Mouse (Mus musculus): ENCODE data around the gene Htra1. TPM values are rescaled to one million over a fixed set of nuclear protein-coding genes. Genes with fewer than 3 reads are reported as not detected.

Htra1 gene
- polyA plus RNA-seq, 1 experiment, result 0.75 TPM

DNA sequence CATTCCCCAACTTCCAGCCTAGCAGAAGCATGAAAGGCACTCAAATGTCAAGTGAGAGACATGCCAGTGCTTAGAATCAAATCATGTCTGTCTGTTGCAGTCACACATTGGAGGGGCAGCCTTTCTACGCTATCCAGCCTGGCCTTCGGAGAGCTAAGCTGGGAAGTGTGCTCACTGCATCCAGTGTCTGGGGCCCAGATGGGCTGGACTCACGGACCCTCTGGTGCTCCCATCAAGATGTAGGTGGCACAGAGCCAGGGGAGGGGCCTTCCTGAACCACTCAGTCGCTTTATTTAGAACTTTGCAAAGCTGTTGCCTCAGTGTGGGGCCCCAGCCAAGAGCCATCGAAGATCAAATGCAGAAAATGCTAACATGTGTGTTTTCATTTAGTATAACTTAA is 52.2 kb downstream of the Htra1 start:
- Histone ChIP-seq H3K36me3 (replicated peaks; ENCODE audit: low read length) (no peaks in the 10 kb centered on the region), H3K9me3 (peaks cover 20% of the 10 kb centered on the region), H3K4me3 (replicated peaks) (no peak overlapping the region), H3K4me1 (no peaks in the 10 kb centered on the region), H3K27me3 (replicated peaks) (peaks cover 8% of the 10 kb centered on the region)
- no peak for TF ChIP-seq GATA1 (IDR thresholded peaks at IDR 0.05; ENCODE audit: borderline replicate concordance, low read length)

DNA sequence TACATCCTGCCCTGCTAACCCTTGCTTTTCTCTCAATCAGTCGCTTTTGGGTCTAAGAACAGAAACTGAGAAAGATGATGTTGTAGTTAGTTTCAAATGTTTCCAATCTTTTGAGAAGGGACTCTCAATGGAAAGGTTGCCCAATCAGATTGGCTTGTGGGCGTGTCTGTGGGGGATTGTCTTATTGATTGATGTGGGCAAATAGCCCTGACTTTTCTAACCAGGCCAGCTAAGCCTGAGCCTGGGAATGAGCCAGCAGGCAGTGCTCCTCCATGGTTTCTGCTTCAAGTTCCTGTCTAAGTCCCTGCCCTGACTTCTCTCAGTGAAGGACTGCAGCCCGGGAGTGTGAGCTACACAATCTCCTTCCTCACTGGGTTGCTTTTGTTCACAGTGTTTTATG is 53.5 kb downstream of the Htra1 start:
- no peak for TF ChIP-seq GATA1 (IDR thresholded peaks at IDR 0.05; ENCODE audit: borderline replicate concordance, low read length)
- TF ChIP-seq FLI1 (IDR thresholded peaks at IDR 0.05; ENCODE audit: low read length), result no peak
- Histone ChIP-seq H3K4me3 (replicated peaks) (no peak overlapping the region), H3K4me1 (no peaks in the 10 kb centered on the region), H3K9me3 (peaks cover 20% of the 10 kb centered on the region), H3K36me3 (replicated peaks; ENCODE audit: low read length) (no peaks in the 10 kb centered on the region), H3K27me3 (replicated peaks) (peaks cover 8% of the 10 kb centered on the region)

- Histone ChIP-seq H3K9me3 (peaks cover 12% of the 10 kb centered on the region), H3K27me3 (replicated peaks) (peaks cover 6% of the 10 kb centered on the region), H3K4me3 (replicated peaks) (no peak overlapping the region), H3K36me3 (replicated peaks; ENCODE audit: low read length) (no peaks in the 10 kb centered on the region), H3K4me1 (no peaks in the 10 kb centered on the region)
- TF ChIP-seq GATA1 (IDR thresholded peaks at IDR 0.05; ENCODE audit: borderline replicate concordance, low read length) (no peak), FLI1 (IDR thresholded peaks at IDR 0.05; ENCODE audit: low read length) (no peak)
Measured at GRCm38 (mm10) chr7:130991174-130991789, 55.4 kb downstream of the Htra1 start.

DNA sequence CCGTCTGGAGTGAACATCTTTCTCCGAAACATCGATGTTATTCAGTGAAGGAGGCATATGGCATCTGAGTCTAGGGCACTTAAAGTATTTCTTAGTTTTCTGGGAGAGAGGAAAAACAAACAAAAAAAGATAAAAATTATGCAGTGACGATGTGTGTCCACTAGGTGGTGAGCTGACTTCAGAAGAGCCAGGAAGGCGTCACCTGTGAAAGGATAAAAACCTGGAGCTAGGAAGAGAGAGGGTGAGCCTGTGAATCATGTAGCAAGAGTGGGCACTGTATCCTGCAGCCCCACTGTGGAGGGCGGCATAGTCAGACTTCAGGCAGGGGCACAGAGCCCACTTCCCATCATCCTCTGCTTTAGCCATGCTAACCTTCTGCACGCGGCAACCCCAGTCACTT is 58.0 kb downstream of the Htra1 start:
- Histone ChIP-seq H3K4me1 (no peaks in the 10 kb centered on the region), H3K27me3 (replicated peaks) (no peaks in the 10 kb centered on the region), H3K9me3 (no peaks in the 10 kb centered on the region), H3K36me3 (replicated peaks; ENCODE audit: low read length) (no peaks in the 10 kb centered on the region), H3K4me3 (replicated peaks) (no peak overlapping the region)
- TF ChIP-seq GATA1 (IDR thresholded peaks at IDR 0.05; ENCODE audit: borderline replicate concordance, low read length) (no peak), FLI1 (IDR thresholded peaks at IDR 0.05; ENCODE audit: low read length) (no peak)

DNA sequence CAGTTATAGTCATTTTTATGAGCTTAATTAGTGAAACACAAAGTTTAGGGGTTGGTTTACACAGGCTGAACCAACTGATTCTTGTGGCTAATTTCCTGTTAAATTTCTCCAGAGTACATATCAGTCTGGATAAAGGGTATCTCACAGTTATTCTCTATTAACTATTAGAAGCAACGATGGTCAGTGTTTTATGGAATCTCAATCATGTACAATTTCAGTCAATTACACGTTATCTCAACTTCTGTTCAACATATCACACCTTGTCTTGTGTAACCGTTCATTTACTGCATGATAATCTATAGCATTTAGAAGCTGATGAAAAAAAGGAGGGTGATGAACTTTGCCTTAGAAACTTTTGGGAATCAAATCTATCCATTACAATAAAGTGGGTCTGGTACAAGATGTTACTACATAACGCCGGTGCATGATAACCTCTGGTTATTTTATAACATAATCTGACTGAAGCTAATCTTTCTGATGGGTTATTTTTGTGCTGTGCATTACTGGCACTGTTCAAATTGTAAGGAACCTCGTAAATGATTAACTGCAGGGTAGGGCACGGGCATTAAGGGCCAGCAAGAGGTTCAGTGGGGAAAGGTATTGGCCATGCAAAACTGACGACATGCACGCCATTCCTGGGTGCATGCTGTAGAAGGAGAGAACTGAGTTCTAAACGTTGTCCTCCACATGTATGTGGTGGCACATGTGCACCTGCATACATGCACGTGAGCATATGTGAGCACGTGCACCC is 66.2 kb downstream of the Htra1 start:
- H3K27me3 ChIP-seq (replicated peaks), result no peaks in the 10 kb centered on the region

GRCm38 (mm10) chr7:131004071-131004470 is 68.2 kb downstream of the Htra1 start:
- no peak for TF ChIP-seq GATA1 (IDR thresholded peaks at IDR 0.05; ENCODE audit: borderline replicate concordance, low read length)
- no peak for TF ChIP-seq FLI1 (IDR thresholded peaks at IDR 0.05; ENCODE audit: low read length)
- peaks cover 19% of the 10 kb centered on the region for H3K9me3 ChIP-seq
- no peaks in the 10 kb centered on the region for H3K4me1 ChIP-seq
- no peak overlapping the region for H3K4me3 ChIP-seq (replicated peaks)
- no peaks in the 10 kb centered on the region for H3K36me3 ChIP-seq (replicated peaks; ENCODE audit: low read length)
- H3K27me3 ChIP-seq (replicated peaks), result no peaks in the 10 kb centered on the region

More for the DNA sequence above, 66.2 kb downstream of the Htra1 start:
- no peak for TF ChIP-seq FLI1 (IDR thresholded peaks at IDR 0.05; ENCODE audit: low read length)
- no peak for TF ChIP-seq GATA1 (IDR thresholded peaks at IDR 0.05; ENCODE audit: borderline replicate concordance, low read length)
- no peaks in the 10 kb centered on the region for H3K4me1 ChIP-seq
- H3K9me3 ChIP-seq, result peaks cover 18% of the 10 kb centered on the region
- no peak overlapping the region for H3K4me3 ChIP-seq (replicated peaks)
- no peaks in the 10 kb centered on the region for H3K36me3 ChIP-seq (replicated peaks; ENCODE audit: low read length)

DNA sequence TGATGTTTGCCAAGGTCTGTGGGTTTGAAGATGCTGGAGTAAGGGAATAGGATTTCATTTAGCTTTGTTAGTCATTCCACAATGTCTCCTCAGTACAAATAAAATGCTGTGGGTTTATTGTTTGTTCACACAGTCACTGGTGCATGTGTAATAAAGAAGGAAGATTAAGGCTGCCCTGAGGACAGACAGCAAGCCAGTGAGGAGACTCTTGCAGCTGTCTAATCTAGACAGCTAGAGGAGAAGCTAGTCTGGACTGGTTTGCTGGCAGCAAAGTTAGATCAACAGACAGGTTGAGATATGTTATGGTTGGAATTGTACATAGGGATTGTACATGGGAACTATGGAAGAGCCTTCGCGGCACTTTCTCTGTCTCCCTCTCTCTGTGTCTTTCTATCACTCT is 71.3 kb downstream of the Htra1 start:
- Histone ChIP-seq H3K36me3 (replicated peaks; ENCODE audit: low read length) (no peaks in the 10 kb centered on the region), H3K9me3 (peaks cover 21% of the 10 kb centered on the region), H3K4me3 (replicated peaks) (no peak overlapping the region), H3K4me1 (no peaks in the 10 kb centered on the region), H3K27me3 (replicated peaks) (no peaks in the 10 kb centered on the region)
- TF ChIP-seq GATA1 (IDR thresholded peaks at IDR 0.05; ENCODE audit: borderline replicate concordance, low read length), result no peak
- TF ChIP-seq FLI1 (IDR thresholded peaks at IDR 0.05; ENCODE audit: low read length), result no peak

DNA sequence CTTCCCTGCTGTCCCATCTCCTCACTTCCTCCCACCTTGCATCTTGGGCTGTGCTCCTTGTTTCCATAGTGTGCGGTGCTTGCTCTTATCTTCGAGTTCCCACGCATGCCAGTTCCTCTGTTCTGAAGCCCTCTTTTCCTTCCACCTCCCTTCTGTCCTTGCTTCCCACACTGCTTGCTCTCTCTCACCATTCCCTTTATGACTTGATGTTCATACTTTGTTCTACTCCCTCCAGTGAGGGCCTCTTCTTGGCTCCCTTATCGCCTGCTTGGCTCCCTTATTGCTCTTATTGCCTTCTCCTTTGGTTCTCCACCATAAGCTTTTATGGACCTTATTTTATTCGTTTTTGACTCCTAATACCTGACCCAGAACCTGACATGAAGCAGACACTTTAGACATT is 73.3 kb downstream of the Htra1 start:
- no peaks in the 10 kb centered on the region for H3K36me3 ChIP-seq (replicated peaks; ENCODE audit: low read length)
- H3K4me3 ChIP-seq (replicated peaks), result peak overlapping the region; percentile 11
- peaks cover 21% of the 10 kb centered on the region for H3K9me3 ChIP-seq
- H3K27me3 ChIP-seq (replicated peaks), result no peaks in the 10 kb centered on the region
- TF ChIP-seq FLI1 (IDR thresholded peaks at IDR 0.05; ENCODE audit: low read length) (no peak), GATA1 (IDR thresholded peaks at IDR 0.05; ENCODE audit: borderline replicate concordance, low read length) (no peak)
- no peaks in the 10 kb centered on the region for H3K4me1 ChIP-seq

DNA sequence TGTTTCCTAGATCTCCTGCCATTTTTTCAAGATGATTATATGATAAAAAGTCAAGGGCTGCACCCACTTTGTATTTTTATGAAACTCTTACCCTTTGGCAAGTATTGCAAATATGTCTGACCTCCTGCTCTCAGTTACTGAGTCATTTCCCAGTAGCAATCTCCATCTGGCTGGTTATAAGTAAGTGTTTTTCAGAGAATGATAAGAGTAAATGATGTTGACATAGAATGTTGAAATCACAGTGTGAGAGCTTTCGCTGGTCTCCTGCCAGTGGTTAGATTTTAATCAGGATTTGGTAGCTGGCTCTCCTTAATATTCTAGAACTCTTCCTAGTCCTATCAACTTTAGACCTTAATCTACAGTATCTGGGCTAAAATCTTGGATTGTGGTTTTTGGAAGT is 76.0 kb downstream of the Htra1 start:
- Histone ChIP-seq H3K36me3 (replicated peaks; ENCODE audit: low read length) (no peaks in the 10 kb centered on the region), H3K27me3 (replicated peaks) (no peaks in the 10 kb centered on the region)

GRCm38 (mm10) chr7:131019181-131019580 is 83.3 kb downstream of the Htra1 start:
- Histone ChIP-seq H3K9me3 (0 out of 2 replicates have a peak, but pooled peaks cover 5% of the 10 kb centered on the region), H3K36me3 (replicated peaks; ENCODE audit: low read length) (no peaks in the 10 kb centered on the region), H3K4me1 (no peaks in the 10 kb centered on the region), H3K27me3 (replicated peaks) (no peaks in the 10 kb centered on the region), H3K4me3 (replicated peaks) (no peak overlapping the region)
- TF ChIP-seq FLI1 (IDR thresholded peaks at IDR 0.05; ENCODE audit: low read length), result no peak
- no peak for TF ChIP-seq GATA1 (IDR thresholded peaks at IDR 0.05; ENCODE audit: borderline replicate concordance, low read length)

More for the DNA sequence above, 76.0 kb downstream of the Htra1 start:
- Histone ChIP-seq H3K9me3 (0 out of 2 replicates have a peak, but pooled peaks cover 5% of the 10 kb centered on the region), H3K4me3 (replicated peaks) (no peak overlapping the region), H3K4me1 (no peaks in the 10 kb centered on the region)
- TF ChIP-seq FLI1 (IDR thresholded peaks at IDR 0.05; ENCODE audit: low read length) (no peak), GATA1 (IDR thresholded peaks at IDR 0.05; ENCODE audit: borderline replicate concordance, low read length) (no peak)

Data from megakaryocyte, embryonic 14.5 days (primary cell).